Mouse (Mus musculus) liver, embryonic 13.5 days (tissue): Measurements from ENCODE around the gene Nlrp9c. TPM values are rescaled to one million over a fixed set of nuclear protein-coding genes. Genes with fewer than 3 reads are reported as not detected.
"Not testable (repeated sequence)": the region's sequence is repeated elsewhere in the genome, so short reads cannot be mapped to it uniquely, and the experiment has no call there.

ENCODE experiments used
- ATAC-seq: fragments of 200-750 bp; cut with Nextera tagmentation; 2 replicates; pipeline ENCODE4 v1.8.0; 2017; ENCODE audit warnings: low read depth, mild to moderate bottlenecking, moderate number of reproducible peaks, moderate library complexity
- DNase-seq: peaks from one replicate; pipeline ENCODE4 v3.0.0; 2022
- H3K27ac ChIP-seq: fragments of 300-500 bp; sonication (generic); 2 replicates; pipeline ENCODE4 v1.5.1; 2015; ENCODE audit warnings: moderate library complexity, mild to moderate bottlenecking, inconsistent platforms
- H3K27me3 ChIP-seq: fragments of 300-500 bp; sonication (generic); 2 replicates; pipeline ENCODE4 v1.6.1; 2015; ENCODE audit warnings: mild to moderate bottlenecking, inconsistent platforms
- H3K36me3 ChIP-seq: fragments of 300-500 bp; sonication (generic); 2 replicates; pipeline ENCODE4 v1.6.1; 2015; ENCODE audit warnings: mild to moderate bottlenecking, inconsistent platforms
- H3K4me1 ChIP-seq: fragments of 300-500 bp; sonication (generic); replicated peaks from 2 replicates; pipeline ENCODE4 v1.6.1; 2015; ENCODE audit warnings: inconsistent platforms
- H3K4me2 ChIP-seq: fragments of 300-500 bp; sonication (generic); 2 replicates; pipeline ENCODE4 v1.6.1; 2015; ENCODE audit warnings: inconsistent platforms, mild to moderate bottlenecking, moderate library complexity
- H3K4me3 ChIP-seq: fragments of 300-500 bp; sonication (generic); replicated peaks from 2 replicates; pipeline ENCODE4 v1.5.1; 2015; ENCODE audit warnings: mild to moderate bottlenecking, inconsistent platforms
- H3K9ac ChIP-seq: fragments of 300-500 bp; sonication (generic); 2 replicates; pipeline ENCODE4 v1.6.1; 2015; ENCODE audit warnings: mild to moderate bottlenecking, inconsistent platforms
- H3K9me3 ChIP-seq: fragments of 300-500 bp; sonication (generic); replicated peaks from 2 replicates; pipeline ENCODE4 v1.6.1; 2016; ENCODE audit warnings: inconsistent platforms
- WGBS: fragments of 180-500 bp; shearing (Covaris S2); methylation state at CpG from one replicate; pipeline ENCODE4 v1.1.7; 2015; ENCODE audit not compliant: insufficient replicate concordance; 5-methylcytosine and 5-hydroxymethylcytosine counted together
- polyA plus RNA-seq: library from polyadenylated mRNA; unstranded; fragments of >200 nt; fragmentation: Nextera tagmentation; extraction: Ambion mirVana; gene quantifications from 2 replicates; pipeline ENCODE4 v1.2.1, GENCODE M21; 2015

Gene Nlrp9c
- polyA plus RNA-seq, 1 experiment from 2014 or later, result not detected

- not testable (repeated sequence) for H3K9ac ChIP-seq, H3K36me3 ChIP-seq, H3K27ac ChIP-seq, H3K9me3 ChIP-seq, H3K27me3 ChIP-seq, ATAC-seq, H3K4me1 ChIP-seq, H3K4me2 ChIP-seq, H3K4me3 ChIP-seq, DNase-seq
- WGBS, result 58% methylated on average over 2 of the region's 2 CpGs
Observed at GRCm38 (mm10) chr7:26315194-26315593, 88.3 kb downstream of the Nlrp9c start.

- 61% methylated on average over 4 of the region's 4 CpGs for WGBS
Observed at GRCm38 (mm10) chr7:26311786-26312185, 91.7 kb downstream of the Nlrp9c start.

GRCm38 (mm10) chr7:26306926-26307325, 96.6 kb downstream of the Nlrp9c start, which contains the start of gene Cyp2a4:
Gene Cyp2a4, plus strand, starts transcription at chr7:26307169.
- DNase-seq, ATAC-seq, H3K27me3 ChIP-seq, H3K9ac ChIP-seq, H3K4me3 ChIP-seq, H3K36me3 ChIP-seq, H3K4me2 ChIP-seq, H3K4me1 ChIP-seq, H3K9me3 ChIP-seq, H3K27ac ChIP-seq: not testable (repeated sequence)
- WGBS, result 33% methylated on average over 2 of the region's 2 CpGs

More at GRCm38 (mm10) chr7:26311786-26312185, 91.7 kb downstream of the Nlrp9c start:
- not testable (repeated sequence) for H3K27ac ChIP-seq, H3K9ac ChIP-seq, H3K36me3 ChIP-seq, H3K4me1 ChIP-seq, ATAC-seq, H3K9me3 ChIP-seq, H3K4me3 ChIP-seq, H3K27me3 ChIP-seq, DNase-seq, H3K4me2 ChIP-seq

- H3K4me2 ChIP-seq, DNase-seq, H3K27ac ChIP-seq, H3K9ac ChIP-seq, H3K4me3 ChIP-seq, H3K9me3 ChIP-seq, H3K36me3 ChIP-seq, ATAC-seq, H3K27me3 ChIP-seq, H3K4me1 ChIP-seq: not testable (repeated sequence)
- WGBS, result 65% methylated on average over 8 of the region's 8 CpGs
Observed at GRCm38 (mm10) chr7:26303429-26304166, 99.9 kb downstream of the Nlrp9c start.

Other genes with a start within 250 kb of the Nlrp9c start
- gene Cyp2b9, start 230.3 kb downstream of the Nlrp9c start, polyA plus RNA-seq, result not detected in 2 replicates
- not detected in 2 replicates for gene Vmn1r184, start 143.4 kb downstream of the Nlrp9c start, polyA plus RNA-seq
- not detected in 2 replicates for gene Cyp2a4, start 96.5 kb downstream of the Nlrp9c start, polyA plus RNA-seq
- not detected in 2 replicates for gene Nlrp4a, start 31.4 kb upstream of the Nlrp9c start, polyA plus RNA-seq
- gene Nlrp9a, start 131.3 kb upstream of the Nlrp9c start, polyA plus RNA-seq, result not detected in 2 replicates
- not detected in 2 replicates for gene Vmn1r185, start 214.8 kb upstream of the Nlrp9c start, polyA plus RNA-seq